ENCODE assay signal across 7 mouse cellular contexts in genomic region chr4:59805968-59806878, GRCm38 (mm10). TPM values are rescaled to one million over a fixed set of nuclear protein-coding genes. Genes with fewer than 3 reads are reported as not detected.
DNase-seq lines count a peak whose midpoint lies in the region; ATAC-seq and TF ChIP-seq lines count a peak whose summit lies in the region.

No protein-coding gene starts in this region.

- TF ChIP-seq POLR2A in MEL (IDR thresholded peaks at IDR 0.05; ENCODE audit: control insufficient read depth in 1 of 2, insufficient read depth in 1 of 2, low read depth in 1 of 2, low read length in 2 of 2, poor library complexity in 1 of 2) = no peak
- no peak for TF ChIP-seq POLR2A in bone marrow macrophage, adult 2 months (IDR thresholded peaks at IDR 0.05; ENCODE audit: borderline replicate concordance, low read depth, low read length)

- peak overlapping the region; percentile 98 for H3K4me2 ChIP-seq in limb, embryonic 12.5 days
- peak overlapping the region; percentile 98 for H3K4me2 ChIP-seq in stomach, embryonic 16.5 days (ENCODE audit: low read depth, low read length)

- peak overlapping the region; percentile 42; the same call in 1 of the 2 replicates for H3K27ac ChIP-seq in MEL (ENCODE audit: control insufficient read depth, low read depth, low read length)
- H3K27ac ChIP-seq in bone marrow macrophage, adult 2 months (ENCODE audit: insufficient read depth, low read depth, low read length) = peak overlapping the region; percentile 96
- H3K27ac ChIP-seq in hindbrain, embryonic 10.5 days = peak overlapping the region; percentile 96
- H3K27ac ChIP-seq in limb, embryonic 12.5 days = peak overlapping the region; percentile 41; the same call in 1 of the 2 replicates
- H3K27ac ChIP-seq in midbrain, embryonic 10.5 days (replicated peaks) = peak overlapping the region; percentile 91
- peak overlapping the region; percentile 57 for H3K27ac ChIP-seq in stomach, embryonic 16.5 days (ENCODE audit: low read length)

- peak overlapping the region; percentile 82 for H3K9ac ChIP-seq in MEL (ENCODE audit: control insufficient read depth, low read depth, low read length, poor library complexity, severe bottlenecking)
- peak overlapping the region; percentile 80 for H3K9ac ChIP-seq in limb, embryonic 12.5 days (replicated peaks)
- peak overlapping the region; percentile 84 for H3K9ac ChIP-seq in stomach, embryonic 16.5 days (ENCODE audit: low read length)

- no peak for TF ChIP-seq RAD21 in MEL (IDR thresholded peaks at IDR 0.05; ENCODE audit: low read depth, low read length)

- H3K36me3 ChIP-seq in MEL (ENCODE audit: control insufficient read depth in 1 of 2, insufficient read depth in 2 of 2, low read length in 2 of 2) = peaks cover 0 to 19% of the 10 kb centered on the region in 2 experiments; a peak in 2 of 4 replicates
- H3K36me3 ChIP-seq in erythroblast, embryonic 14.5 days (ENCODE audit: control insufficient read depth) = no peaks in the 10 kb centered on the region
- H3K36me3 ChIP-seq in hindbrain, embryonic 10.5 days = no peaks in the 10 kb centered on the region
- H3K36me3 ChIP-seq in limb, embryonic 12.5 days = no peaks in the 10 kb centered on the region
- H3K36me3 ChIP-seq in midbrain, embryonic 10.5 days = 0 out of 2 replicates have a peak, but pooled peaks cover 3% of the 10 kb centered on the region
- H3K36me3 ChIP-seq in stomach, embryonic 16.5 days (ENCODE audit: control insufficient read depth, insufficient read depth, low read length) = no peaks in the 10 kb centered on the region

- H3K9me3 ChIP-seq in MEL (replicated peaks; ENCODE audit: insufficient read depth, low read length) = no peaks in the 10 kb centered on the region
- no peaks in the 10 kb centered on the region for H3K9me3 ChIP-seq in erythroblast, embryonic 14.5 days (ENCODE audit: control insufficient read depth, low read length)
- H3K9me3 ChIP-seq in hindbrain, embryonic 10.5 days = no peaks in the 10 kb centered on the region
- H3K9me3 ChIP-seq in limb, embryonic 12.5 days = no peaks in the 10 kb centered on the region
- H3K9me3 ChIP-seq in midbrain, embryonic 10.5 days (replicated peaks) = no peaks in the 10 kb centered on the region
- H3K9me3 ChIP-seq in stomach, embryonic 16.5 days (replicated peaks; ENCODE audit: control insufficient read depth, low read length) = no peaks in the 10 kb centered on the region

- WGBS in hindbrain, embryonic 10.5 days = under 1% methylated on average over 58 of the region's 58 CpGs
- WGBS in limb, embryonic 12.5 days = under 1% methylated on average over 54 of the region's 58 CpGs
- WGBS in midbrain, embryonic 10.5 days = under 1% methylated on average over 58 of the region's 58 CpGs
- WGBS in stomach, embryonic 16.5 days = under 1% methylated on average over 58 of the region's 58 CpGs

- no peaks in the 10 kb centered on the region for H3K27me3 ChIP-seq in MEL (ENCODE audit: control insufficient read depth in 1 of 2, insufficient read depth in 2 of 2, low read length in 2 of 2)
- H3K27me3 ChIP-seq in erythroblast, embryonic 14.5 days (ENCODE audit: control insufficient read depth) = peaks cover 7% of the 10 kb centered on the region
- no peaks in the 10 kb centered on the region for H3K27me3 ChIP-seq in hindbrain, embryonic 10.5 days (ENCODE audit: insufficient read depth, poor library complexity, severe bottlenecking)
- H3K27me3 ChIP-seq in limb, embryonic 12.5 days = no peaks in the 10 kb centered on the region
- peaks cover 6% of the 10 kb centered on the region; the same call in 1 of the 2 replicates for H3K27me3 ChIP-seq in midbrain, embryonic 10.5 days (ENCODE audit: low read depth, poor library complexity, severe bottlenecking)
- H3K27me3 ChIP-seq in stomach, embryonic 16.5 days (ENCODE audit: control insufficient read depth, insufficient read depth, low read length) = no peaks in the 10 kb centered on the region

- TF ChIP-seq CTCF in MEL (IDR thresholded peaks at IDR 0.05 in 2 of 3, conservative IDR thresholded peaks at IDR 0.05 in 1 of 3; ENCODE audit: control insufficient read depth in 1 of 3, insufficient read depth in 1 of 3, low read depth in 2 of 3, low read length in 3 of 3, poor library complexity in 1 of 3, severe bottlenecking in 1 of 3) = no peak
- no peak for TF ChIP-seq CTCF in bone marrow macrophage, adult 2 months (IDR thresholded peaks at IDR 0.05; ENCODE audit: low read depth, low read length)

- H3K4me1 ChIP-seq in MEL (ENCODE audit: control insufficient read depth in 1 of 2, insufficient read depth in 2 of 2, low read length in 2 of 2) = peaks cover 12 to 28% of the 10 kb centered on the region in 2 experiments
- H3K4me1 ChIP-seq in bone marrow macrophage, adult 2 months (ENCODE audit: control insufficient read depth, insufficient read depth, low read length) = peaks cover 55% of the 10 kb centered on the region
- H3K4me1 ChIP-seq in erythroblast, embryonic 14.5 days (ENCODE audit: control insufficient read depth) = peaks cover 55% of the 10 kb centered on the region
- peaks cover 33% of the 10 kb centered on the region for H3K4me1 ChIP-seq in hindbrain, embryonic 10.5 days (replicated peaks)
- H3K4me1 ChIP-seq in limb, embryonic 12.5 days (replicated peaks) = peaks cover 8% of the 10 kb centered on the region
- peaks cover 25% of the 10 kb centered on the region for H3K4me1 ChIP-seq in midbrain, embryonic 10.5 days
- H3K4me1 ChIP-seq in stomach, embryonic 16.5 days (ENCODE audit: control insufficient read depth, insufficient read depth, low read length) = 0 out of 2 replicates have a peak, but pooled peaks cover 4% of the 10 kb centered on the region

- peak overlapping the region; percentile 84 to 96 for H3K4me3 ChIP-seq in MEL (ENCODE audit: control insufficient read depth in 1 of 2, insufficient read depth in 1 of 2, low read depth in 2 of 2, low read length in 2 of 2)
- H3K4me3 ChIP-seq in bone marrow macrophage, adult 2 months (ENCODE audit: insufficient read depth, low read length) = peak overlapping the region; percentile 99
- H3K4me3 ChIP-seq in erythroblast, embryonic 14.5 days (replicated peaks) = peak overlapping the region; percentile 94
- peak overlapping the region; percentile 97 for H3K4me3 ChIP-seq in hindbrain, embryonic 10.5 days
- H3K4me3 ChIP-seq in limb, embryonic 12.5 days (replicated peaks) = peak overlapping the region; percentile 94
- H3K4me3 ChIP-seq in midbrain, embryonic 10.5 days = peak overlapping the region; percentile 96
- H3K4me3 ChIP-seq in stomach, embryonic 16.5 days (replicated peaks; ENCODE audit: low read length) = peak overlapping the region; percentile 75

- TF ChIP-seq EP300 in MEL (IDR thresholded peaks at IDR 0.05; ENCODE audit: low read depth in 1 of 2, low read length in 2 of 2) = no peak

- ATAC-seq in limb, embryonic 12.5 days (ENCODE audit: insufficient number of reproducible peaks, insufficient read depth, low FRiP score, low TSS enrichment, low read depth) = peak; percentile 80
- ATAC-seq in stomach, embryonic 16.5 days (ENCODE audit: insufficient read depth, low FRiP score) = peak; percentile 64; the same call in 1 of the 2 replicates

- no peaks in the 10 kb centered on the region; the same call in 1 of the 2 replicates for H3K79me2 ChIP-seq in MEL (ENCODE audit: control insufficient read depth, insufficient read depth, low read length, poor library complexity)

- DNase-seq in MEL (ENCODE audit: low read depth, low spot score) = peak; percentile 52
- DNase-seq in hindbrain, embryonic 10.5 days (ENCODE audit: low spot score) = peak; percentile 71
- DNase-seq in midbrain, embryonic 10.5 days (ENCODE audit: low spot score) = peak; percentile 66

TF ChIP-seq in MEL, 35 proteins besides CTCF, POLR2A, EP300 and RAD21 (continues in another document):
- TF ChIP-seq MAFK (IDR thresholded peaks at IDR 0.05; ENCODE audit: borderline replicate concordance, low read depth, low read length) = no peak
- no peak for TF ChIP-seq TAL1 (IDR thresholded peaks at IDR 0.05; ENCODE audit: low read length)
- no peak for TF ChIP-seq CHD2 (IDR thresholded peaks at IDR 0.05; ENCODE audit: low read length)
- TF ChIP-seq ETS1 (IDR thresholded peaks at IDR 0.05; ENCODE audit: low read depth, low read length) = no peak
- no peak for TF ChIP-seq ZC3H11A (IDR thresholded peaks at IDR 0.05; ENCODE audit: low read depth, low read length)
- no peak for TF ChIP-seq CHD1 (IDR thresholded peaks at IDR 0.05; ENCODE audit: low read depth, low read length)
- no peak for TF ChIP-seq MYC (IDR thresholded peaks at IDR 0.05; ENCODE audit: low read depth, low read length)
- no peak for TF ChIP-seq MAX (IDR thresholded peaks at IDR 0.05; ENCODE audit: low read length)
- TF ChIP-seq E2F4 (IDR thresholded peaks at IDR 0.05; ENCODE audit: borderline replicate concordance, low read depth, low read length) = no peak
- TF ChIP-seq ZNF384 (IDR thresholded peaks at IDR 0.05; ENCODE audit: low read depth, low read length) = peak; percentile 69
- TF ChIP-seq GATA1 (IDR thresholded peaks at IDR 0.05; ENCODE audit: low read depth, low read length) = no peak

RNA-seq across cellular contexts. Expression of gene Snx30, which starts 0.6 kb away (rescaled TPM):
- 4.1 and 4.2 TPM in 2 replicates for total RNA-seq in MEL (2012; rRNA removed)
- polyA plus RNA-seq in MEL (2012; ENCODE audit: insufficient read depth in 1 of 2, insufficient read length in 2 of 2, low read depth in 1 of 2, low replicate concordance in 2 of 2, missing spikeins in 1 of 2) = 1 to 10 TPM in 1 of 2 experiments, not detected in 1; 8.6 TPM
- polyA plus RNA-seq in bone marrow macrophage, adult 2 months (2012; ENCODE audit: insufficient read depth, insufficient read length, missing spikeins) = 29.7 and 33.3 TPM in 2 replicates
- 0.02 and 0.20 TPM in 2 replicates for polyA plus RNA-seq in erythroblast, embryonic 14.5 days (2012)
- polyA plus RNA-seq in hindbrain, embryonic 10.5 days (2016; fragmentation: Nextera tagmentation; extraction: Ambion mirVana) = 14.4 and 14.6 TPM in 2 replicates
- 8.5 and 8.6 TPM in 2 replicates for polyA plus RNA-seq in limb, embryonic 12.5 days (2016; fragmentation: Nextera tagmentation; extraction: Ambion mirVana)
- polyA plus RNA-seq in midbrain, embryonic 10.5 days (2016; fragmentation: Nextera tagmentation; extraction: Ambion mirVana) = 8.8 and 9.5 TPM in 2 replicates
- polyA plus RNA-seq in stomach, embryonic 16.5 days (2015; fragmentation: Nextera tagmentation; extraction: Ambion mirVana) = 4.1 and 4.9 TPM in 2 replicates

RNA-seq across cellular contexts. Expression of gene Inip, which starts 4.8 kb away (rescaled TPM):
- total RNA-seq in MEL (2012; rRNA removed) = 40.8 and 50.3 TPM in 2 replicates
- 10 to 100 TPM in 1 of 2 experiments, not detected in 1; 42.4 TPM for polyA plus RNA-seq in MEL (2012; ENCODE audit: insufficient read depth in 1 of 2, insufficient read length in 2 of 2, low read depth in 1 of 2, low replicate concordance in 2 of 2, missing spikeins in 1 of 2)
- 24.6 and 29.5 TPM in 2 replicates for polyA plus RNA-seq in bone marrow macrophage, adult 2 months (2012; ENCODE audit: insufficient read depth, insufficient read length, missing spikeins)
- polyA plus RNA-seq in erythroblast, embryonic 14.5 days (2012) = 1.1 and 1.6 TPM in 2 replicates
- polyA plus RNA-seq in hindbrain, embryonic 10.5 days (2016; fragmentation: Nextera tagmentation; extraction: Ambion mirVana) = 86.7 and 103 TPM in 2 replicates
- polyA plus RNA-seq in limb, embryonic 12.5 days (2016; fragmentation: Nextera tagmentation; extraction: Ambion mirVana) = 77.5 and 78.5 TPM in 2 replicates
- polyA plus RNA-seq in midbrain, embryonic 10.5 days (2016; fragmentation: Nextera tagmentation; extraction: Ambion mirVana) = 107 and 110 TPM in 2 replicates
- polyA plus RNA-seq in stomach, embryonic 16.5 days (2015; fragmentation: Nextera tagmentation; extraction: Ambion mirVana) = 41.4 and 44.7 TPM in 2 replicates

Comparison
In these comparisons a context has a peak if more than half of its experiments do, and no peak if none do; other contexts are left out.
1. Peak in every context shown above with its lines: DNase-seq, ATAC-seq, H3K4me3 ChIP-seq and H3K27ac ChIP-seq.
2. H3K27ac ChIP-seq: peak in every context shown above with its lines; median percentile 96 in bone marrow macrophage, adult 2 months; 96 in hindbrain, embryonic 10.5 days; 91 in midbrain, embryonic 10.5 days; 57 in stomach, embryonic 16.5 days; 42 in MEL; 41 in limb, embryonic 12.5 days.
3. RNA of gene Inip, which starts 4.8 kb away (polyA plus RNA-seq): 107 to 110 TPM in midbrain, embryonic 10.5 days, 86.7 to 103 TPM in hindbrain, embryonic 10.5 days, 77.5 to 78.5 TPM in limb, embryonic 12.5 days, 42.4 TPM in MEL, 41.4 to 44.7 TPM in stomach, embryonic 16.5 days and 24.6 to 29.5 TPM in bone marrow macrophage, adult 2 months; 1.1 to 1.6 TPM in erythroblast, embryonic 14.5 days; every median in the first group is over 10 times any median in the second.